Mouse (Mus musculus) embryonic fibroblast, embryonic 13.5 days (primary cell): ENCODE results near the gene Tnfrsf13c.

ENCODE experiments used
- CTCF ChIP-seq: IDR thresholded peaks from 2 replicates; pipeline ENCODE4 v1.5.1; 2011; ENCODE audit warnings: mild to moderate bottlenecking, control low read depth, low read length, moderate library complexity, borderline replicate concordance; ENCODE audit not compliant: insufficient read depth
- POLR2A ChIP-seq: IDR thresholded peaks from 2 replicates; pipeline ENCODE4 v1.6.1; 2011; ENCODE audit warnings: low read depth, mild to moderate bottlenecking, control low read depth, low read length, moderate library complexity

- TF ChIP-seq POLR2A (no peak), CTCF (no peak)
Measured at GRCm38 (mm10) chr15:82199546-82199945, 24.6 kb downstream of the Tnfrsf13c start.
